Mouse (Mus musculus) MEL (cell line): Measurements from ENCODE around the gene Mrpl57. TPM values are rescaled to one million over a fixed set of nuclear protein-coding genes. Genes with fewer than 3 reads are reported as not detected.

Experiments
- DNase-seq: peaks from one replicate; pipeline ENCODE4 v3.0.0; 2011; ENCODE audit warnings: low read depth, low spot score
- H3K27ac ChIP-seq: 2 replicates; pipeline ENCODE4 v1.5.1; 2012; ENCODE audit warnings: low read depth, mild to moderate bottlenecking, control low read depth, low read length, moderate library complexity; ENCODE audit not compliant: control insufficient read depth
- H3K27me3 ChIP-seq, 2 experiments: fragments of 150-350 bp in 1 of 2; sonication (generic) in 1 of 2; 2 replicates each; pipeline ENCODE4 v1.6.1; 2012; ENCODE audit warnings: low read length in 2 of 2, mild to moderate bottlenecking in 2 of 2, improper control_type of control experiment in 1 of 2, moderate library complexity in 1 of 2; ENCODE audit not compliant: insufficient read depth in 2 of 2, control insufficient read depth in 1 of 2
- H3K36me3 ChIP-seq, 2 experiments: 2 replicates each; pipeline ENCODE4 v1.6.1; 2012 to 2014; ENCODE audit warnings: low read length in 2 of 2, improper control_type of control experiment in 1 of 2, inconsistent platforms in 1 of 2, mild to moderate bottlenecking in 1 of 2; ENCODE audit not compliant: insufficient read depth in 2 of 2, control insufficient read depth in 1 of 2
- H3K4me1 ChIP-seq, 2 experiments: fragments of 150-350 bp in 1 of 2; sonication (generic) in 1 of 2; 2 replicates each; pipeline ENCODE4 v1.6.1; 2012; ENCODE audit warnings: low read length in 2 of 2, improper control_type of control experiment in 1 of 2, mild to moderate bottlenecking in 1 of 2; ENCODE audit not compliant: insufficient read depth in 2 of 2, control insufficient read depth in 1 of 2
- H3K4me3 ChIP-seq, 2 experiments: fragments of 150-350 bp in 1 of 2; sonication (generic) in 1 of 2; 2 replicates each; pipeline ENCODE4 v1.5.1; 2012; ENCODE audit warnings: low read depth in 2 of 2, low read length in 2 of 2, mild to moderate bottlenecking in 2 of 2, moderate library complexity in 2 of 2, control low read depth in 1 of 2, improper control_type of control experiment in 1 of 2; ENCODE audit not compliant: control insufficient read depth in 1 of 2, insufficient read depth in 1 of 2
- H3K79me2 ChIP-seq: 2 replicates; pipeline ENCODE4 v1.6.1; 2012; ENCODE audit warnings: mild to moderate bottlenecking, low read length, moderate library complexity; ENCODE audit not compliant: control insufficient read depth, poor library complexity, insufficient read depth
- H3K9ac ChIP-seq: 2 replicates; pipeline ENCODE4 v1.6.1; 2012; ENCODE audit warnings: low read depth, mild to moderate bottlenecking, control low read depth, low read length, moderate library complexity; ENCODE audit not compliant: control insufficient read depth, poor library complexity, severe bottlenecking
- H3K9me3 ChIP-seq: fragments of 150-350 bp; sonication (generic); replicated peaks from 2 replicates; pipeline ENCODE4 v1.6.1; 2012; ENCODE audit warnings: mild to moderate bottlenecking, low read length, improper control_type of control experiment, moderate library complexity; ENCODE audit not compliant: insufficient read depth
- BHLHE40 ChIP-seq: IDR thresholded peaks from 2 replicates; pipeline ENCODE4 v1.6.1; 2012; ENCODE audit warnings: low read depth, mild to moderate bottlenecking, inconsistent platforms, low read length, improper control_type of control experiment, borderline replicate concordance
- CHD2 ChIP-seq: IDR thresholded peaks from 2 replicates; pipeline ENCODE4 v1.6.1; 2011; ENCODE audit warnings: low read length, improper control_type of control experiment
- CTCF ChIP-seq, 3 experiments: IDR thresholded peaks in 2 of 3; conservative IDR thresholded peaks in 1 of 3; 2 replicates each; pipeline ENCODE4 v1.5.1; 2011 to 2012; ENCODE audit warnings: low read length in 3 of 3, low read depth in 2 of 3, mild to moderate bottlenecking in 2 of 3, improper control_type of control experiment in 1 of 3, inconsistent platforms in 1 of 3, mixed read lengths in 1 of 3, moderate library complexity in 1 of 3; ENCODE audit not compliant: control insufficient read depth in 1 of 3, insufficient read depth in 1 of 3, poor library complexity in 1 of 3, severe bottlenecking in 1 of 3
- E2F4 ChIP-seq: IDR thresholded peaks from 2 replicates; pipeline ENCODE4 v1.6.1; 2011; ENCODE audit warnings: low read depth, low read length, improper control_type of control experiment, borderline replicate concordance
- ELF1 ChIP-seq: IDR thresholded peaks from 2 replicates; pipeline ENCODE4 v1.6.1; 2014; ENCODE audit warnings: low read depth, mild to moderate bottlenecking, inconsistent platforms, low read length, improper control_type of control experiment, moderate library complexity
- EP300 ChIP-seq, 2 experiments: IDR thresholded peaks; 2 replicates each; pipeline ENCODE4 v1.6.1; 2011; ENCODE audit warnings: improper control_type of control experiment in 2 of 2, low read length in 2 of 2, low read depth in 1 of 2, mild to moderate bottlenecking in 1 of 2
- ETS1 ChIP-seq: IDR thresholded peaks from 2 replicates; pipeline ENCODE4 v1.6.1; 2012; ENCODE audit warnings: low read depth, mild to moderate bottlenecking, inconsistent platforms, low read length, improper control_type of control experiment, moderate library complexity
- GABPA ChIP-seq: IDR thresholded peaks from 2 replicates; pipeline ENCODE4 v1.6.1; 2012; ENCODE audit warnings: low read depth, mild to moderate bottlenecking, inconsistent platforms, low read length, improper control_type of control experiment, moderate library complexity
- HCFC1 ChIP-seq: IDR thresholded peaks from 2 replicates; pipeline ENCODE4 v1.6.1; 2012; ENCODE audit warnings: low read depth, mild to moderate bottlenecking, inconsistent platforms, low read length, improper control_type of control experiment, moderate library complexity
- KAT2A ChIP-seq: conservative IDR thresholded peaks from 2 replicates; pipeline ENCODE4 v1.6.1; 2012; ENCODE audit warnings: low read depth, low read length, improper control_type of control experiment, inconsistent platforms
- MAFK ChIP-seq: IDR thresholded peaks from 2 replicates; pipeline ENCODE4 v1.6.1; 2011; ENCODE audit warnings: low read depth, mild to moderate bottlenecking, low read length, improper control_type of control experiment, borderline replicate concordance
- MAX ChIP-seq: IDR thresholded peaks from 2 replicates; pipeline ENCODE4 v1.6.1; 2011; ENCODE audit warnings: low read length, improper control_type of control experiment
- MAZ ChIP-seq: IDR thresholded peaks from 2 replicates; pipeline ENCODE4 v1.6.1; 2012; ENCODE audit warnings: low read depth, mild to moderate bottlenecking, inconsistent platforms, low read length, improper control_type of control experiment
- MEF2A ChIP-seq: IDR thresholded peaks from 2 replicates; pipeline ENCODE4 v1.6.1; 2014; ENCODE audit warnings: low read depth, mild to moderate bottlenecking, inconsistent platforms, low read length, improper control_type of control experiment; ENCODE audit not compliant: poor library complexity, insufficient replicate concordance, severe bottlenecking; ENCODE audit errors: extremely low read depth
- MYC ChIP-seq: IDR thresholded peaks from 2 replicates; pipeline ENCODE4 v1.6.1; 2011; ENCODE audit warnings: low read depth, mild to moderate bottlenecking, low read length, improper control_type of control experiment, moderate library complexity
- NELFE ChIP-seq: IDR thresholded peaks from 2 replicates; pipeline ENCODE4 v1.6.1; 2011; ENCODE audit warnings: low read depth, low read length, improper control_type of control experiment
- NRF1 ChIP-seq: IDR thresholded peaks from 2 replicates; pipeline ENCODE4 v1.6.1; 2014; ENCODE audit warnings: low read depth, mild to moderate bottlenecking, inconsistent platforms, low read length, improper control_type of control experiment, moderate library complexity; ENCODE audit not compliant: poor library complexity, insufficient read depth, severe bottlenecking
- POLR2A ChIP-seq, 2 experiments: IDR thresholded peaks; 2 replicates each; pipeline ENCODE4 v1.6.1; 2011 to 2012; ENCODE audit warnings: low read length in 2 of 2, mild to moderate bottlenecking in 2 of 2, control low read depth in 1 of 2, improper control_type of control experiment in 1 of 2, low read depth in 1 of 2, moderate library complexity in 1 of 2; ENCODE audit not compliant: control insufficient read depth in 1 of 2, insufficient read depth in 1 of 2, poor library complexity in 1 of 2
- POLR2AphosphoS2 ChIP-seq: IDR thresholded peaks from 2 replicates; pipeline ENCODE4 v1.6.1; 2011; ENCODE audit warnings: low read length, improper control_type of control experiment
- POLR2AphosphoS5 ChIP-seq: IDR thresholded peaks from 2 replicates; pipeline ENCODE4 v1.6.1; 2012; ENCODE audit warnings: low read depth, borderline replicate concordance, mild to moderate bottlenecking, inconsistent platforms, low read length, moderate library complexity, mixed read lengths
- RAD21 ChIP-seq: IDR thresholded peaks from 2 replicates; pipeline ENCODE4 v1.6.1; 2011; ENCODE audit warnings: mild to moderate bottlenecking, low read depth, low read length, improper control_type of control experiment
- SIN3A ChIP-seq: IDR thresholded peaks from 2 replicates; pipeline ENCODE4 v1.6.1; 2012; ENCODE audit warnings: low read length, improper control_type of control experiment, inconsistent platforms
- SMC3 ChIP-seq: IDR thresholded peaks from 2 replicates; pipeline ENCODE4 v1.6.1; 2011; ENCODE audit warnings: low read depth, low read length, improper control_type of control experiment
- TBP ChIP-seq: IDR thresholded peaks from 2 replicates; pipeline ENCODE4 v1.8.0; 2011; ENCODE audit warnings: low read depth, low read length, improper control_type of control experiment
- USF1 ChIP-seq: IDR thresholded peaks from 2 replicates; pipeline ENCODE4 v1.6.1; 2014; ENCODE audit warnings: low read depth, mild to moderate bottlenecking, inconsistent platforms, low read length, improper control_type of control experiment, moderate library complexity
- ZC3H11A ChIP-seq: IDR thresholded peaks from 2 replicates; pipeline ENCODE4 v1.6.1; 2012; ENCODE audit warnings: low read depth, mild to moderate bottlenecking, inconsistent platforms, low read length, improper control_type of control experiment
- ZMIZ1 ChIP-seq: IDR thresholded peaks from 2 replicates; pipeline ENCODE4 v1.6.1; 2012; ENCODE audit warnings: low read depth, mild to moderate bottlenecking, inconsistent platforms, low read length, improper control_type of control experiment, moderate library complexity
- ZNF384 ChIP-seq: IDR thresholded peaks from 2 replicates; pipeline ENCODE4 v1.6.1; 2012; ENCODE audit warnings: low read depth, mild to moderate bottlenecking, inconsistent platforms, low read length, improper control_type of control experiment
- polyA plus RNA-seq, 2 experiments: library from polyadenylated mRNA; stranded (reverse) in 1 of 2; unstranded in 1 of 2; fragments of >175 nt in 1 of 2; fragments of >200 nt in 1 of 2; gene quantifications; 2 replicates each; pipeline versions ENCODE4 v1.2.1 to v1.2.4; 2012; ENCODE audit warnings: low replicate concordance in 2 of 2, low read depth in 1 of 2; ENCODE audit not compliant: insufficient read length in 2 of 2, insufficient read depth in 1 of 2, missing spikeins in 1 of 2
- total RNA-seq: library from RNA; depleted of rRNA; stranded (reverse); fragments of 300-350 nt; gene quantifications from 2 replicates; pipeline ENCODE4 v1.2.3, GENCODE M21; 2012

Gene Mrpl57
- total and polyA plus RNA-seq, 3 experiments, result 126 to 184 TPM; not detected in 1

DNA sequence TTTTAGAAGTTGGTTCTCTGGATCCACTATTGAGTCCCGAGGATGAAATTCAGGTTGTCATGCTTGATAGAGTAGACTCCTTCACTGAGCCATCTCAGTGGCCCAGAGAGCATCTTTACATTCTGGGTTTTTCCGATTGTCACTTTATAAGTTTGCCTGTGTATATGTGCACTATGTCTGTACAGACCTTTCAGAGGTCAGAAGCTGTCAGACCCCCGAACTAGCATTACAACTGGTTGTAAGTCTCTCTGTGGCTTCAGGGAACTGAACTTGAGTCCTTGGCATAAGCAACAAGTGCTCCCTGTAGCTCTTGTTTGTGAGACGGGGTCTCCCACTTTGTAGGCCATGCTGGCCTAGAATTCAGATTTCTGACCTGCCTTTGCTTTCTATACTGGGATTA is 22.3 kb upstream of the Mrpl57 start:
- peaks cover 21% of the 10 kb centered on the region for H3K79me2 ChIP-seq
- DNase-seq, result no peak
- H3K27me3 ChIP-seq, result no peaks in the 10 kb centered on the region
- no peak overlapping the region for H3K27ac ChIP-seq
- H3K4me1 ChIP-seq, result peaks cover 6 to 8% of the 10 kb centered on the region in 2 experiments; a peak in 3 of 4 replicates
- H3K36me3 ChIP-seq, result peaks cover 17 to 36% of the 10 kb centered on the region in 2 experiments
- H3K4me3 ChIP-seq, result no peak overlapping the region
- H3K9ac ChIP-seq, result no peak overlapping the region
- H3K9me3 ChIP-seq, result no peaks in the 10 kb centered on the region
- TF ChIP-seq ELF1 (no peak), POLR2AphosphoS2 (peak; percentile 55), MYC (no peak)
- TF ChIP-seq, all 39 proteins: peak for 1

DNA sequence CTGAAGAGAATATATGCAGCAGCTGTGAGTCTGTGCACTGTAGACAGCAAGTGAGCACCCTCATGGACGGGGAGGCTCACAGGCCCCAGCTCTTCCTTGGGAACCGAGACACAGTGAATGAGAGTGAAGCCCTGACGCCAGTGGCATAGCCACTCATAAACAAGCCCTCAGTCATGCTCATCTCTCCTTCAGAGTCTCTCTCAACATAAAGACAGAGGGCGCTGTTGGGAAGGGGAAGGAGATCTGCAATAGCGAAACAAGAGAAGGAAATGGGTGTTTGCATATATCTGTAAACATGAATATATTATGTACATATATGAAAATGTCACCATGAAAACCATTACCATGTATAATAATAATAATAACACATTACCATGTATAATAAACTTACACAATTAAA is 17.5 kb upstream of the Mrpl57 start:
- no peak overlapping the region for H3K27ac ChIP-seq
- TF ChIP-seq MAX, result no peak
- no peak for TF ChIP-seq NRF1
- no peak for TF ChIP-seq POLR2AphosphoS5
- no peak for TF ChIP-seq KAT2A
- no peak for TF ChIP-seq MAZ
- TF ChIP-seq MAFK, result no peak
- no peak for TF ChIP-seq BHLHE40
- TF ChIP-seq EP300 (IDR thresholded peaks at IDR 0.05; ENCODE audit: low read depth in 1 of 2, low read length in 2 of 2), result no peak
- no peak for TF ChIP-seq MEF2A
- peak; percentile 51 for TF ChIP-seq ZNF384
- TF ChIP-seq SMC3, result peak; percentile 76
- TF ChIP-seq ZMIZ1, result no peak
- no peak for TF ChIP-seq GABPA
- 0 out of 2 replicates have a peak, but pooled peaks have one; percentile 17 for TF ChIP-seq MYC
- no peak for TF ChIP-seq USF1
- no peak for TF ChIP-seq CHD2
- peak; percentile 64 for TF ChIP-seq RAD21
- TF ChIP-seq ETS1, result no peak
- TF ChIP-seq NELFE, result no peak
- TF ChIP-seq SIN3A, result 0 out of 2 replicates have a peak, but pooled peaks have one; percentile 23
- TF ChIP-seq HCFC1, result no peak
- TF ChIP-seq POLR2A (IDR thresholded peaks at IDR 0.05; ENCODE audit: control insufficient read depth in 1 of 2, insufficient read depth in 1 of 2, low read depth in 1 of 2, low read length in 2 of 2, poor library complexity in 1 of 2), result no peak
- TF ChIP-seq CTCF (IDR thresholded peaks at IDR 0.05 in 2 of 3, conservative IDR thresholded peaks at IDR 0.05 in 1 of 3; ENCODE audit: control insufficient read depth in 1 of 3, insufficient read depth in 1 of 3, low read depth in 2 of 3, low read length in 3 of 3, poor library complexity in 1 of 3, severe bottlenecking in 1 of 3), result peak; percentile 43 to 81 (median 58)
- peak; percentile 43 for TF ChIP-seq ZC3H11A
- TF ChIP-seq TBP, result no peak
- no peak for TF ChIP-seq E2F4
- H3K9ac ChIP-seq, result no peak overlapping the region
- H3K4me3 ChIP-seq, result no peak overlapping the region
- H3K79me2 ChIP-seq, result no peaks in the 10 kb centered on the region
- DNase-seq, result peak; percentile 78
- no peaks in the 10 kb centered on the region for H3K27me3 ChIP-seq
- H3K9me3 ChIP-seq, result no peaks in the 10 kb centered on the region
- H3K4me1 ChIP-seq, result no peaks in the 10 kb centered on the region
- peaks cover 0 to 33% of the 10 kb centered on the region in 2 experiments; a peak in 3 of 4 replicates for H3K36me3 ChIP-seq
